Mouse (Mus musculus) c-Kit-negative CD71-positive TER-119-positive erythroid progenitor cells, embryonic 14.5 days (primary cell): ENCODE results near the gene Gm49387.

Experiments
- DNase-seq: peaks from one replicate; pipeline ENCODE4 v3.0.0-alpha.2; 2013; ENCODE audit warnings: low read depth, low spot score

The Gm49387 gene

DNA sequence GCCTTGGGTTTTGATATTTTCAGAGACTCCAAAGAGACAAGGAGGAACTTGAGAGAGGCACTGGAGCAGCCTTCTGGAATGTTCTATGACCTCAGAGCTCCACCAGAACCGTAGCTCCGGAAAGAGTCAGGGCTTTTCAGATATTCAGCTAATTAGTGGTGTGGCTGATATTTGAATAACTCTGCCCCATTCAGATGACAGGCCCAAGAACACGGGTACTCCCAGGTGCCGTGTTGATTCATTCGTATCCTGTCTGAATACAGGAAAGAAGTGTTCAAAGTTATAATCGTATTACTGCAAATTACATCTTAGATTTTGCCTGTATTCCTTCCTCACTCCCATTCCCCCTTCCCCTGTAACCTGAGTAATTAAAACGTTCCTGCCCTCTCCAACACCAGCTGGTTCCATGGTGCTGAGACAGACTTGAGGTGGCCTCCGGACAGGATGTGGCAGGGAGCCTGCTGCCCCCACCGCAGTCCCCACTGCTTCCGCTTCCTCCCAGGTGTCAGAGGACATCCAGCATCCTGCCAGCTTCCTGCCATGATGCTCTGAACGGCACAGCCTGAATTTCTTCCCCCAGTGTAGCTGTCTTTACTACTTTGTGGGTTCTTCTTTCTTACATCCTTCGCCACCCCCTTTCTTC is 109.1 kb downstream of the Gm49387 start:
- DNase-seq = no peak

DNA sequence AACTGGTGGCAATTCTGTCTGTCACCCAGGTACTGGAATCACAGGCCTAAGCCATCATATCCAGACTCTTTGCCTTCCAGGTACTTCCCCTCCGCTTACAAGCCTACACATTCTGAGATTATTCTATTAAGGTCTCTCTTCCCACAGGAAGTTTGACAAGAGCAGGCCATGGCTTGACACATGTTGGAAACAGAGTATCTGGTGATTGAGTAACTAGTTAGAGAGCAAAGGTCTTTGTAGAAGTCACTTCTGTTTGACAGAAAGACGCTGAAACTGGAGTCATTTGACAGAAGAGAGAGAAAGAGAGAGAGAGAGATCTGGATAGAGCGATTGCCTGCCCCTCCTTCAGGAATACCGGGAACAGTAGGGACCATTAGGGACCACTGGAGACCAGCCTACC is 109.8 kb downstream of the Gm49387 start:
- no peak for DNase-seq

DNA sequence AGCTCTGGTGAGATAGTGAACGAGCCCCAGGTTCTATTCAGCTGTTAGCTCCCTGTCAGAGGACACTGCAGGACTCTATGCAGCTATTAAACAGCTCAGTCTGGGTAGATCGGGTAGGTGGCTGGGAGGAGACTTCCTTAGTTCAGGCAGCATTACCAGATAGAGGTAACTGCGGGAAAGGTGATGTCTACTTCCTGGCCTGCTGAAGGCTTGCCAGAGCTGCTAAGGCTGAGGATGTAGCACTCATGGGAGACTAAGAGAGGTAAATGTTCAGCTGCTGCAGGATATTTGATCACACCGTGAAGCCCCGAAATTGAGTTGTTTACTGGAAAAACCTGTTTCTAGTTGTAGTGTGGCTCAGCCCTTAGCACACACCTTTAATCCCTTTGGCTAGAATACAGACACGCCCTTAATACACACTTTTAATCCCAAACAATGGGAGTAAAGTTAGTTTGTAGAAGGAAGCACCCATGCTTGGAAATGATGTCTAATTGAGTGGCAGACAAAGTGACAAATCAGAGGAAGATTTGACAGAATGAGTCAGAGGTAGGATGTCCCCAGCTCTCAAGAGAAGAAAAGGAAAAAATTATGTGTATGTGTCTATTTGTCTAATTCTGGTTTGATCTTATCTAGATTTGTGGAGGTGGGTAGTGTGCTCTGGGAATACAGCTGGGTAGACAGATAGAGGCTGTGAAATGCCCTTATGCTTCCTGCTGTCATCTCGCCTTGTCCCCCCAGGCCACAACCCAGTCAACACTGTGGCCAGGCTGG is 115.5 kb downstream of the Gm49387 start:
- DNase-seq = no peak

DNA sequence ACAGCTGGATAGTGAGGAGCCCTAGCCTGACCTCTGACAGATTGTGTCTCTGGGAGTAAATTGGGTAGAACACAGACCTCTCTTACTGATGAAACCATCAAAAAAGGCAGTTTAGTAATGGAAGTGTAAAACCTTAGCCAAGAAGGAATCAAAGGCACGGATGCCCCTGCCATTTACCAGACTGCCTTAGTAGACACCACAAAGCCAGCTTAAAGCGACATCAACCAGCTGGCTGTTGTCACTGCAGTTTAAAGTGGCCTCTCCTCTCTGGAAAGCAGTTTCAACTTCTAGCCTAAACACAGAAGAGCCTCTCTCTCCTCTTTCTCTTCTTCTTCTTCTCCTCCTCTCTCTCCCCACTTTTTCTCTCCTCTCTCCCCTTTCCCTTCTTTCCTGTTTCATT is 119.4 kb downstream of the Gm49387 start:
- DNase-seq = no peak

DNA sequence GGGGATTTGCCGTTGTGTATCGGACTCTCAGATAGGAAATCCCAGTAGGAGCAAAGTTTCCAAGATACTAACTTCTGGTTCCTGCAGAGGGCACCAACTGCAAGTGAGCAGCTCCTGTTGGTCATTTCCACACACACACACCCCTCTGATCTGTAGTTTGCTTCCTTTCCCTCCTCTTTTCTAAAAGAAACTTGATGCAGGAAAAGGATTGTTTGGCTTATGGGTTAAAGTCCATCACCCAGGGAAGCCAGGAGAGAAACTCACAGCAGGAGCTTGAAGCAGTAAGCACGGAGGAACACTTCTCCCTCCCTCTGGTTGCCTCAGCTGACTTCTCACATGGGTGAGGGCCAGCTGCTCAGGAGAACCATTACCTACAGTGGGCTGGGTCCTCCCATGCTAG is 121.5 kb downstream of the Gm49387 start:
- no peak for DNase-seq

DNA sequence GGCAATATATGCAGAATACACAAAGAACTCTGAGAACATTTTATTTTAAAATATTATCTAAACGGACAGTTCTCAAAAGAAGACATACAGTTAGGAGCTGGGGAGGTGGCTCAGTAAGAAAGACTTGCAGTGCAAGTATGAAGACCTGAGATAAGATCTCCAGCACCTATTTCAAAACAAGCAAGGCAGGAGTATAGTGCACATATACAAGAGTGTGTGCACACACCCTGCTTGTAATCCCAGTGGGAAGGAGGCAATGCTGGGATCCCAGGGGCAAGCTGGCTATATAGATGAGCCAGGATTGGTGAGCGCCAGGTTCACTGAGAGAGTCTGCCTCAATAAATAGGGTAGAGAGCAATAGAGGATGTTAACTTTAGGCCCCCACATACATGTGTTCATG is 124.8 kb downstream of the Gm49387 start:
- DNase-seq = no peak

DNA sequence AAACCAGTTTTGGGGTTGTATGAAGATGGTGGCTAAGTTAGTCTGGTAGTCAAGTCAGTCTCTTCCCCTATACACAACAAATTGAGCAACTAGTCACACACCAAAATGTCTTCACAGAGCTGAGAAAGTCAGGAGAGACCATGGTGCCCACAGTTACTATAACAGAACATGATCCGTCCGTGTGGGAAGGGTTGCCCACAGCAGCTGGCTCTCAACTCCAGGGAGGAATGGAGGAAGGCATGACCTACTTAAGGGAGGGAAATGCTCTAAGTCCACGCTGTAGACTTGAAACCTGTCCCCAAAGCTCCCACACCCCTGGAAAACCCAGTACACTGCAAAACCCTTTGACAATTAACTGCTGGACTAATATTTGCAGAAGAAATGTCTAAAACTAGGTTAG is 130.4 kb downstream of the Gm49387 start:
- DNase-seq = no peak

DNA sequence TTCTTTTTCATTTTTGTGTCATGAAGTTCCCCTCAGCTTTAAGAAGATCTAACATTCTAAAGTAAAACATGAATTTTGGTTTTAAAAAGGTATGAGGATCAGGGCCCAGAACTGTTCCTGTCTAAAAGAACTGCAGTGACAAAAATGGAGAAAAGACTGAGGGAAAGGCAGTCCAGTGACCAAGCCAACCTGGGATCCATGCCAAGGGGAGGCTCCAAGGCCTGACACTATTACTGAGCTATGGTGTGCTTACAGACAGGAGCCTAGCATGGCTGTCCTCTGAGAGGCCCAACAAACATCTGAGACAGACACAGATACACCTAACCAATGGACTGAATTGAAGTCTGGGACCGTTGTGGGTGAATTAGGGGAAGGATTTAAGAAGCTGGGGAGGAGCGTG is 130.8 kb downstream of the Gm49387 start:
- no peak for DNase-seq

DNA sequence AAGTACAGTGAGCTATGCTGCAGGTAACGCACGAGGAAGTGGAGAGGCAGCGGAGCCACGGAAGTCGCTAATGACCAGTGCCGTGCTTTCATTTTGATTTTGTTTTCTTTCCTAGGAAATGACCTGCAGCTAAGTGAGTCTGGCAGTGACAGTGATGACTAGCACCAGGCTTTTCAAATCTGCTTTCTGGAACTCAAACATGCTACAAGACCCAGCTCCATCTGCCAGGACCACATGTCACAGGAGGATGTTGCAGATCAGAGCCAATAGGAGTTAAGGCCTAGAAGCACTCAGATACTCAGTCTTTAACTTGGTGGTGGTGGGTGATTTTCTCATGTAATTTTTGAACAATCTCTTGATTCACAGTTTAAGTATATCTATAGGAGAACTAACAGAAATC is 134.2 kb downstream of the Gm49387 start:
- no peak for DNase-seq

DNA sequence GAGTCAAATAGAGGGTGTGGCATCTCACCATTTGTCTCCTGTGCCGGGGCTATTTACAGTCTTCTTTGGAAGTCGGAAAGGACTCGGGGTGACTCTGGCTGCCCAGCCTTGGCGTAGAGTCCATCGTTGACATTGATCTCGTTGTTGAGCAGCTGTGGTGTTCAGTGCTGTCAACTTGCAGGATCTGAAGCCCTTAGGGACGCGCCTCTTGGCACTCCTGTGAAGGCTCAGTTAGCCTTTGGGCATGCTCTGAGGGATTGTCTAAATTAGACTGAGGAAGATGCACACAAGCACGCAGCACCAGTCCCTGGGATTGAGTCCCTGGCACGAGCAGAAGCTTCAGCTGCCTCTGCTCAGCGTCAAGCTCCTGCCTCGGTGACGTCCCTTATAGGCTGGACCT is 137.3 kb downstream of the Gm49387 start:
- DNase-seq = no peak
